Mouse (Mus musculus) hindbrain, embryonic 14.5 days (tissue): Measurements from ENCODE around the gene Ipmk. TPM values are rescaled to one million over a fixed set of nuclear protein-coding genes. Genes with fewer than 3 reads are reported as not detected.
A peak's percentile ranks its signal among the peaks of the same experiment; 100 is the strongest.
"Not testable (repeated sequence)": the region's sequence is repeated elsewhere in the genome, so short reads cannot be mapped to it uniquely, and the experiment has no call there.

Source experiments
- ATAC-seq: fragments of 200-750 bp; cut with Nextera tagmentation; 2 replicates; pipeline ENCODE4 v1.8.0; 2017; ENCODE audit warnings: moderate number of reproducible peaks, mild to moderate bottlenecking, moderate TSS enrichment, moderate library complexity; ENCODE audit not compliant: low FRiP score
- DNase-seq: peaks from one replicate; pipeline ENCODE4 v3.0.0-alpha.2; 2015; ENCODE audit warnings: low spot score
- H3K27ac ChIP-seq: fragments of 300-500 bp; sonication (generic); 2 replicates; pipeline ENCODE4 v1.5.1; 2014; ENCODE audit warnings: mild to moderate bottlenecking, moderate library complexity
- H3K27me3 ChIP-seq: fragments of 300-500 bp; sonication (generic); 2 replicates; pipeline ENCODE4 v1.6.1; 2014; ENCODE audit warnings: mild to moderate bottlenecking, low read length, mixed read lengths; ENCODE audit not compliant: control insufficient read depth, insufficient read depth
- H3K36me3 ChIP-seq: fragments of 300-500 bp; sonication (generic); replicated peaks from 2 replicates; pipeline ENCODE4 v1.6.1; 2014; ENCODE audit not compliant: control insufficient read depth, insufficient read depth
- H3K4me1 ChIP-seq: fragments of 300-500 bp; sonication (generic); replicated peaks from 2 replicates; pipeline ENCODE4 v1.6.1; 2014; ENCODE audit warnings: antibody characterized with exemption, low read length, mixed read lengths; ENCODE audit not compliant: control insufficient read depth, insufficient read depth
- H3K4me2 ChIP-seq: fragments of 300-500 bp; sonication (generic); replicated peaks from 2 replicates; pipeline ENCODE4 v1.6.1; 2014; ENCODE audit warnings: mild to moderate bottlenecking, moderate library complexity
- H3K4me3 ChIP-seq: fragments of 300-500 bp; sonication (generic); replicated peaks from 2 replicates; pipeline ENCODE4 v1.5.1; 2014; ENCODE audit warnings: mild to moderate bottlenecking, low read length
- H3K9ac ChIP-seq: fragments of 300-500 bp; sonication (generic); 2 replicates; pipeline ENCODE4 v1.6.1; 2014
- H3K9me3 ChIP-seq: fragments of 300-500 bp; sonication (generic); 2 replicates; pipeline ENCODE4 v1.6.1; 2016; ENCODE audit warnings: low read length; ENCODE audit not compliant: control insufficient read depth
- WGBS: fragments of 180-500 bp; shearing (Covaris S2); extraction: QIAGEN DNeasy Blood & Tissue Kit; methylation state at CpG from one replicate; pipeline ENCODE4 v1.1.7; 2014; 5-methylcytosine and 5-hydroxymethylcytosine counted together
- polyA plus RNA-seq: library from polyadenylated mRNA; unstranded; fragments of >200 nt; fragmentation: Nextera tagmentation; extraction: Ambion mirVana; gene quantifications from 2 replicates; pipeline ENCODE4 v1.2.1, GENCODE M21; 2014

The Ipmk gene
- polyA plus RNA-seq, 1 experiment from 2014 or later = 25.9 TPM

- no peaks in the 10 kb centered on the region for H3K9me3 ChIP-seq
- H3K36me3 ChIP-seq = no peaks in the 10 kb centered on the region
- no peak overlapping the region for H3K4me2 ChIP-seq
- DNase-seq (no peak), ATAC-seq (no peak)
- H3K27ac ChIP-seq = no peak overlapping the region
- no peaks in the 10 kb centered on the region for H3K27me3 ChIP-seq
- H3K4me1 ChIP-seq = no peaks in the 10 kb centered on the region
- WGBS = 56% methylated on average over 6 of the region's 6 CpGs
- no peak overlapping the region for H3K9ac ChIP-seq
- no peak overlapping the region for H3K4me3 ChIP-seq
Observed at GRCm38 (mm10) chr10:71426740-71427139, 79.2 kb downstream of the Ipmk start.

GRCm38 (mm10) chr10:71427381-71427780 is 79.8 kb downstream of the Ipmk start:
- 55% methylated on average over 10 of the region's 10 CpGs for WGBS
- H3K4me1 ChIP-seq = no peaks in the 10 kb centered on the region
- peak; percentile 64 for DNase-seq
- H3K4me3 ChIP-seq = no peak overlapping the region
- H3K27me3 ChIP-seq = no peaks in the 10 kb centered on the region
- ATAC-seq = no peak
- no peaks in the 10 kb centered on the region for H3K9me3 ChIP-seq
- H3K9ac ChIP-seq = no peak overlapping the region
- no peaks in the 10 kb centered on the region for H3K36me3 ChIP-seq
- H3K27ac ChIP-seq = no peak overlapping the region
- H3K4me2 ChIP-seq = no peak overlapping the region

- 66% methylated on average over 13 of the region's 13 CpGs for WGBS
- H3K27me3 ChIP-seq = no peaks in the 10 kb centered on the region
- no peaks in the 10 kb centered on the region for H3K36me3 ChIP-seq
- no peak for ATAC-seq
- H3K4me1 ChIP-seq = no peaks in the 10 kb centered on the region
- no peak overlapping the region for H3K4me3 ChIP-seq
- no peak for DNase-seq
- H3K9me3 ChIP-seq = no peaks in the 10 kb centered on the region
- no peak overlapping the region for H3K9ac ChIP-seq
- H3K27ac ChIP-seq = no peak overlapping the region
- no peak overlapping the region for H3K4me2 ChIP-seq
Observed at GRCm38 (mm10) chr10:71428246-71428864, 80.8 kb downstream of the Ipmk start.

GRCm38 (mm10) chr10:71430661-71431060 is 83.1 kb downstream of the Ipmk start:
- H3K9me3 ChIP-seq = no peaks in the 10 kb centered on the region
- no peaks in the 10 kb centered on the region for H3K36me3 ChIP-seq
- no peak overlapping the region for H3K9ac ChIP-seq
- H3K27me3 ChIP-seq = no peaks in the 10 kb centered on the region
- no peak for DNase-seq
- no peak overlapping the region for H3K4me3 ChIP-seq
- H3K4me1 ChIP-seq = no peaks in the 10 kb centered on the region
- H3K27ac ChIP-seq = no peak overlapping the region
- WGBS = 92% methylated on average over 6 of the region's 6 CpGs
- H3K4me2 ChIP-seq = no peak overlapping the region
- ATAC-seq = no peak

GRCm38 (mm10) chr10:71443086-71443485 is 95.5 kb downstream of the Ipmk start:
- H3K4me2 ChIP-seq = no peak overlapping the region
- H3K9ac ChIP-seq = no peak overlapping the region
- no peaks in the 10 kb centered on the region for H3K27me3 ChIP-seq
- no peak overlapping the region for H3K27ac ChIP-seq
- no peaks in the 10 kb centered on the region for H3K9me3 ChIP-seq
- no peaks in the 10 kb centered on the region for H3K4me1 ChIP-seq
- DNase-seq = no peak
- ATAC-seq = no peak
- H3K36me3 ChIP-seq = no peaks in the 10 kb centered on the region
- no peak overlapping the region for H3K4me3 ChIP-seq

GRCm38 (mm10) chr10:71447661-71448060 is 100.1 kb downstream of the Ipmk start:
- Histone ChIP-seq H3K27me3 (no peaks in the 10 kb centered on the region), H3K4me1 (no peaks in the 10 kb centered on the region), H3K36me3 (no peaks in the 10 kb centered on the region), H3K9me3 (no peaks in the 10 kb centered on the region), H3K4me2 (no peak overlapping the region), H3K9ac (no peak overlapping the region), H3K4me3 (no peak overlapping the region), H3K27ac (no peak overlapping the region)
- DNase-seq (no peak), ATAC-seq (no peak)
- WGBS = 66% methylated on average over 8 of the region's 8 CpGs

GRCm38 (mm10) chr10:71448284-71448683 is 100.7 kb downstream of the Ipmk start:
- no peaks in the 10 kb centered on the region for H3K36me3 ChIP-seq
- DNase-seq (no peak), ATAC-seq (no peak)
- no peak overlapping the region for H3K4me3 ChIP-seq
- no peak overlapping the region for H3K4me2 ChIP-seq
- H3K4me1 ChIP-seq = no peaks in the 10 kb centered on the region
- no peak overlapping the region for H3K9ac ChIP-seq
- no peaks in the 10 kb centered on the region for H3K9me3 ChIP-seq
- 77% methylated on average over 5 of the region's 5 CpGs for WGBS
- H3K27ac ChIP-seq = no peak overlapping the region
- no peaks in the 10 kb centered on the region for H3K27me3 ChIP-seq

- WGBS = 87% methylated on average over 3 of the region's 3 CpGs
Observed at GRCm38 (mm10) chr10:71455355-71455754, 107.8 kb downstream of the Ipmk start.

GRCm38 (mm10) chr10:71462371-71462770 is 114.8 kb downstream of the Ipmk start:
- H3K9me3 ChIP-seq, H3K4me3 ChIP-seq, H3K4me1 ChIP-seq, H3K36me3 ChIP-seq, H3K27ac ChIP-seq, H3K9ac ChIP-seq, DNase-seq, H3K27me3 ChIP-seq, ATAC-seq, H3K4me2 ChIP-seq: not testable (repeated sequence)
- WGBS = 96% methylated on average over 13 of the region's 13 CpGs

More at GRCm38 (mm10) chr10:71455355-71455754, 107.8 kb downstream of the Ipmk start:
- Histone ChIP-seq H3K4me1 (no peaks in the 10 kb centered on the region), H3K4me2 (no peak overlapping the region), H3K9ac (no peak overlapping the region), H3K9me3 (no peaks in the 10 kb centered on the region), H3K27me3 (no peaks in the 10 kb centered on the region), H3K4me3 (no peak overlapping the region), H3K36me3 (no peaks in the 10 kb centered on the region), H3K27ac (no peak overlapping the region)
- DNase-seq (no peak), ATAC-seq (no peak)

- over 99% methylated on average over 6 of the region's 6 CpGs for WGBS
- ATAC-seq = no peak
- Histone ChIP-seq H3K36me3 (no peaks in the 10 kb centered on the region), H3K27ac (no peak overlapping the region), H3K4me3 (no peak overlapping the region), H3K9ac (no peak overlapping the region), H3K4me1 (no peaks in the 10 kb centered on the region), H3K4me2 (no peak overlapping the region), H3K9me3 (no peaks in the 10 kb centered on the region), H3K27me3 (no peaks in the 10 kb centered on the region)
- DNase-seq = no peak
Observed at GRCm38 (mm10) chr10:71464417-71464816, 116.9 kb downstream of the Ipmk start.
